Mouse (Mus musculus): ENCODE data around the gene Olfr424. TPM values are rescaled to one million over a fixed set of nuclear protein-coding genes. Genes with fewer than 3 reads are reported as not detected.
A peak's percentile ranks its signal among the peaks of the same experiment; 100 is the strongest.

Olfr424 gene
- not detected in 2 replicates for polyA plus RNA-seq (2015; fragmentation: Nextera tagmentation; extraction: Ambion mirVana)

GRCm38 (mm10) chr1:174131217-174131616, at the start of gene Olfr424:
Gene Olfr424 (plus strand): TSS chr1:174131517.
- Histone ChIP-seq H3K27me3 (ENCODE audit: insufficient read depth, low read length) (no peaks in the 10 kb centered on the region), H3K9ac (replicated peaks) (no peak within 1 kb of the TSS), H3K4me3 (ENCODE audit: low read depth, low read length) (no peak within 1 kb of the TSS), H3K27ac (ENCODE audit: low read depth) (no peak within 1 kb of the TSS), H3K9me3 (ENCODE audit: low read length) (no peaks in the 10 kb centered on the region), H3K4me2 (ENCODE audit: low read depth, low read length) (no peak within 1 kb of the TSS), H3K4me1 (ENCODE audit: insufficient read depth) (no peaks in the 10 kb centered on the region), H3K36me3 (replicated peaks; ENCODE audit: insufficient read depth, low read length) (no peaks in the 10 kb centered on the region)
- ATAC-seq, result no peak
- no peak for DNase-seq
- TF ChIP-seq EP300 (IDR thresholded peaks at IDR 0.05; ENCODE audit: low read depth) (no peak), CTCF (IDR thresholded peaks at IDR 0.05; ENCODE audit: low read depth) (no peak)
- WGBS (ENCODE audit: insufficient replicate concordance), result 70% methylated on average over 3 of the region's 3 CpGs

- H3K27ac ChIP-seq (ENCODE audit: low read depth), result no peak within 1 kb of the TSS
- no peaks in the 10 kb centered on the region for H3K9me3 ChIP-seq (ENCODE audit: low read length)
- DNase-seq, result no peak
- H3K4me1 ChIP-seq (ENCODE audit: insufficient read depth), result no peaks in the 10 kb centered on the region
- H3K36me3 ChIP-seq (replicated peaks; ENCODE audit: insufficient read depth, low read length), result no peaks in the 10 kb centered on the region
- WGBS (ENCODE audit: insufficient replicate concordance), result 75% methylated on average over 2 of the region's 2 CpGs
- no peaks in the 10 kb centered on the region for H3K27me3 ChIP-seq (ENCODE audit: insufficient read depth, low read length)
- no peak within 1 kb of the TSS for H3K9ac ChIP-seq (replicated peaks)
- no peak for TF ChIP-seq CTCF (IDR thresholded peaks at IDR 0.05; ENCODE audit: low read depth)
- TF ChIP-seq EP300 (IDR thresholded peaks at IDR 0.05; ENCODE audit: low read depth), result no peak
- no peak within 1 kb of the TSS for H3K4me3 ChIP-seq (ENCODE audit: low read depth, low read length)
- no peak within 1 kb of the TSS for H3K4me2 ChIP-seq (ENCODE audit: low read depth, low read length)
- ATAC-seq, result no peak
These were observed 47.3 kb upstream of the Olfr424 start, which contains the start of gene Olfr429 for GRCm38 (mm10) chr1:174084031-174084430. Gene Olfr429 (plus strand): TSS chr1:174084331.

DNA sequence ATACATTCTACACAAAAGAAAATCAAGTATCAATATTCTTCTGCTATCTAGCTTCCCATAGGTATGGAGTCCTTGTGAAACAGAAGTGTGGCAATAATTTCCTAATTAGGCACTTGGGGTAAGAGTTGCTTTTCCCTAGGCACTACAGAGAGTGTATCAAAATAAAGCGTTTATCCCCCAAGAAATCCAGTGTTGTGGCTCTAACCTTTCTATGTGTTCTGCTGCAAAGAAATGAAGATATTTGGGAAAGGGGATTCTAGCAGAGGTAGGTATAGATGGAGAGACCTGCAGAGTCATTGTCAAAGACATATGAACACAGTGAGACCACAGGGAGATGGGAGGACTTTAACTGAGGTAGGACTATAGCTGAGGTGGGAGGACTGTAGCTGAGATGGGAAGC, 34.7 kb upstream of the Olfr424 start, which contains the start of gene Olfr427:
TSS of gene Olfr427 (plus strand) at position 301 of the 400 bp plus-strand sequence.
- no peak for TF ChIP-seq CTCF (IDR thresholded peaks at IDR 0.05; ENCODE audit: low read depth)
- TF ChIP-seq EP300 (IDR thresholded peaks at IDR 0.05; ENCODE audit: low read depth), result no peak
- H3K36me3 ChIP-seq (replicated peaks; ENCODE audit: insufficient read depth, low read length), result no peaks in the 10 kb centered on the region
- H3K4me3 ChIP-seq (ENCODE audit: low read depth, low read length), result no peak within 1 kb of the TSS
- H3K27ac ChIP-seq (ENCODE audit: low read depth), result no peak within 1 kb of the TSS
- H3K27me3 ChIP-seq (ENCODE audit: insufficient read depth, low read length), result no peaks in the 10 kb centered on the region
- H3K4me1 ChIP-seq (ENCODE audit: insufficient read depth), result no peaks in the 10 kb centered on the region
- WGBS (ENCODE audit: insufficient replicate concordance), result 84% methylated on average over 1 of the region's 1 CpGs
- no peaks in the 10 kb centered on the region for H3K9me3 ChIP-seq (ENCODE audit: low read length)
- DNase-seq (no peak), ATAC-seq (no peak)
- H3K4me2 ChIP-seq (ENCODE audit: low read depth, low read length), result no peak within 1 kb of the TSS
- no peak within 1 kb of the TSS for H3K9ac ChIP-seq (replicated peaks)

DNA sequence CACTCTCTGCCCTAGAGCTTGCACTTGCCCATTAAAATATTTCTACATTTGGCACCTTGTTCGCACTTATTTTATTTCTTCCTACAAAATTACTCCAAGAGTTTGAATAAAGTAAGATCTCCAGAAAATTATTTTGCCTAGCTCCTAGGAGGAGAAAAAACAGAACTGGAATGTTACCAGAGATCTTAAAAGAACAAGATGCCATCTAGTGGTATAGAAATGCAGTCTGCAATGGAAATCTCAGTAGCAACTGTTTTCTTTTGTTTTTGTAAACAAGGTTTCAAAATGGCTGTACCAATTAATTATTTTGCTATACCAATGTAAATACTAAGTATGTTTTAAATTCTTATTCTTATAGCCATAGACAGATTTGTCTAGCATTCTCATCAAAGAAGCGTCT, 27.6 kb upstream of the Olfr424 start:
- no peak overlapping the region for H3K4me2 ChIP-seq (ENCODE audit: low read depth, low read length)
- no peak overlapping the region for H3K9ac ChIP-seq (replicated peaks)
- 58% methylated on average over 2 of the region's 2 CpGs for WGBS (ENCODE audit: insufficient replicate concordance)
- H3K9me3 ChIP-seq (ENCODE audit: low read length), result no peaks in the 10 kb centered on the region
- no peak for ATAC-seq
- no peak overlapping the region for H3K4me3 ChIP-seq (ENCODE audit: low read depth, low read length)
- H3K4me1 ChIP-seq (ENCODE audit: insufficient read depth), result no peaks in the 10 kb centered on the region
- no peaks in the 10 kb centered on the region for H3K27me3 ChIP-seq (ENCODE audit: insufficient read depth, low read length)
- TF ChIP-seq CTCF (IDR thresholded peaks at IDR 0.05; ENCODE audit: low read depth), result peak; percentile 42
- no peak for TF ChIP-seq EP300 (IDR thresholded peaks at IDR 0.05; ENCODE audit: low read depth)
- H3K27ac ChIP-seq (ENCODE audit: low read depth), result no peak overlapping the region
- no peaks in the 10 kb centered on the region for H3K36me3 ChIP-seq (replicated peaks; ENCODE audit: insufficient read depth, low read length)
- no peak for DNase-seq

GRCm38 (mm10) chr1:174121062-174121461, 10.3 kb upstream of the Olfr424 start, which contains the start of gene Olfr231:
Gene Olfr231 (minus strand): TSS chr1:174121162.
- WGBS (ENCODE audit: insufficient replicate concordance), result 51% methylated on average over 2 of the region's 2 CpGs
- no peaks in the 10 kb centered on the region for H3K9me3 ChIP-seq (ENCODE audit: low read length)
- H3K4me2 ChIP-seq (ENCODE audit: low read depth, low read length), result no peak within 1 kb of the TSS
- H3K27me3 ChIP-seq (ENCODE audit: insufficient read depth, low read length), result no peaks in the 10 kb centered on the region
- no peak within 1 kb of the TSS for H3K9ac ChIP-seq (replicated peaks)
- TF ChIP-seq EP300 (IDR thresholded peaks at IDR 0.05; ENCODE audit: low read depth) (no peak), CTCF (IDR thresholded peaks at IDR 0.05; ENCODE audit: low read depth) (no peak)
- ATAC-seq (no peak), DNase-seq (no peak)
- H3K27ac ChIP-seq (ENCODE audit: low read depth), result no peak within 1 kb of the TSS
- no peaks in the 10 kb centered on the region for H3K36me3 ChIP-seq (replicated peaks; ENCODE audit: insufficient read depth, low read length)
- no peaks in the 10 kb centered on the region for H3K4me1 ChIP-seq (ENCODE audit: insufficient read depth)
- H3K4me3 ChIP-seq (ENCODE audit: low read depth, low read length), result no peak within 1 kb of the TSS

DNA sequence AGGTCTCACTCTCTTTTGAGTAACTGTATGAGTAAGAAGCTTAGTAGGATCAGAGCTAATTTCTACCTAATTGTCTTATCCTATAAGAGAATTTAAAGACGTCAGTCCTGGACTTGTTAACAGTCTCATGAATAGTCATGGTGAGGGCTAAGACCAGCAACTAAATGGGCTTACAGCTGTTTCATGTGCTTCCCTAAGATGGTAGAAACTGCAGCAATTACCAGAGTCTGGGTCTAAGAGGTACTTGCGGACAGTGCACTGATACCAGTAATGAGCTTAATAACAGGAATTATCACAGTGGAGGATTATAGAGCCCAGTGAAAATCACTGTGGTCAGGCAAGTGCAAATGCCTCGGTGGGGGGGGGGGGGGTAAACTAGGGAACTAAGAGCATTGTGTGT, 682 bp downstream of the Olfr424 start:
- 67% methylated on average over 3 of the region's 3 CpGs for WGBS (ENCODE audit: insufficient replicate concordance)
- no peak for ATAC-seq

More for the DNA sequence above, 682 bp downstream of the Olfr424 start:
- H3K4me2 ChIP-seq (ENCODE audit: low read depth, low read length), result no peak overlapping the region
- H3K36me3 ChIP-seq (replicated peaks; ENCODE audit: insufficient read depth, low read length), result no peaks in the 10 kb centered on the region
- H3K4me3 ChIP-seq (ENCODE audit: low read depth, low read length), result no peak overlapping the region
- no peaks in the 10 kb centered on the region for H3K4me1 ChIP-seq (ENCODE audit: insufficient read depth)
- no peak overlapping the region for H3K27ac ChIP-seq (ENCODE audit: low read depth)
- H3K9me3 ChIP-seq (ENCODE audit: low read length), result no peaks in the 10 kb centered on the region
- TF ChIP-seq CTCF (IDR thresholded peaks at IDR 0.05; ENCODE audit: low read depth) (no peak), EP300 (IDR thresholded peaks at IDR 0.05; ENCODE audit: low read depth) (no peak)
- no peaks in the 10 kb centered on the region for H3K27me3 ChIP-seq (ENCODE audit: insufficient read depth, low read length)
- DNase-seq, result no peak
- no peak overlapping the region for H3K9ac ChIP-seq (replicated peaks)

All from liver, postnatal 0 days (tissue).